Mouse (Mus musculus) mesoderm, embryonic 11.5 days (tissue): ENCODE results near the gene Rtn4r.
"Not testable (repeated sequence)": the region's sequence is repeated elsewhere in the genome, so short reads cannot be mapped to it uniquely, and the experiment has no call there.

Experiments used
- DNase-seq: peaks from one replicate; pipeline ENCODE4 v3.0.0-alpha.2; 2012; ENCODE audit warnings: low read depth, low spot score

Rtn4r gene

GRCm38 (mm10) chr16:18194208-18194985 lies 67.0 kb downstream of the Rtn4r start:
- peak; percentile 79 for DNase-seq

GRCm38 (mm10) chr16:18195068-18195467 lies 67.6 kb downstream of the Rtn4r start:
- no peak for DNase-seq

DNA sequence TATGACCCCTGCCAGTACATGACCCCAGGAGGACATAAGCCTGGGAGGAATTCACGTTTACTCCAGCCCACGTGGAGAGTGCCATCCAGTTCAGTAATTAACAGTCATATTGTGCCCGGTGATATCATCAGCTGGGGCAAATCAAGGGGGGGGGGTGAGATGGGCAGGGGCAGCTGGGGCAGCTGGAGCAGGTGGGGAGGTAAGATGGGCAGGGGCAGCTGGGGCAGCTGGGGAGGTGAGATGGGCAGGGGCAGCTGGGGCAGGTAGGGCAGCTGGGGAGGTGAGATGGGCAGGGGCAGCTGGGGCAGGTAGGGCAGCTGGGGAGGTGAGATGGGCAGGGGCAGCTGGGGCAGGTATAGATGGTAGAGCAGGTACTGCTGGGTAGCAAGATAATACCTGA lies 68.1 kb downstream of the Rtn4r start:
- DNase-seq, result not testable (repeated sequence)

DNA sequence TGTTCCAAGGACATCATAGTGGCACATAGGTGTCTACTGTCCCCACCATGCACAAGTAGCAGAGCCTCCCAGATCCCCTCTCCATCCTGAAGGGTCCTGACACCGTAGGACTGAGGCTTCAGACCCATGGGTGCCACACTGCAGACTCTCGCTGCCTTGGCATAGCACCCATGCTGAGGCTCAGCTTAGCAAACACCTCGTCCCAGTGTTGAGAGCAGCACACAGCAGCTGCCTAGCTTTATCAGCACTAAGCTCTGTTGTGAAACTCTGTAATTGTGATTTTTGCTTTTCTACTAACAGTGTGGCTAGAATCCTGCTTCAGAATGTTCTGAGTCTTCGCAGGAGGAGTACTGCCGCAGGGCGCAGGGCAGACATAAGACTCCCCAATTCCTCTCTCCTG lies 70.4 kb downstream of the Rtn4r start:
- no peak for DNase-seq

DNA sequence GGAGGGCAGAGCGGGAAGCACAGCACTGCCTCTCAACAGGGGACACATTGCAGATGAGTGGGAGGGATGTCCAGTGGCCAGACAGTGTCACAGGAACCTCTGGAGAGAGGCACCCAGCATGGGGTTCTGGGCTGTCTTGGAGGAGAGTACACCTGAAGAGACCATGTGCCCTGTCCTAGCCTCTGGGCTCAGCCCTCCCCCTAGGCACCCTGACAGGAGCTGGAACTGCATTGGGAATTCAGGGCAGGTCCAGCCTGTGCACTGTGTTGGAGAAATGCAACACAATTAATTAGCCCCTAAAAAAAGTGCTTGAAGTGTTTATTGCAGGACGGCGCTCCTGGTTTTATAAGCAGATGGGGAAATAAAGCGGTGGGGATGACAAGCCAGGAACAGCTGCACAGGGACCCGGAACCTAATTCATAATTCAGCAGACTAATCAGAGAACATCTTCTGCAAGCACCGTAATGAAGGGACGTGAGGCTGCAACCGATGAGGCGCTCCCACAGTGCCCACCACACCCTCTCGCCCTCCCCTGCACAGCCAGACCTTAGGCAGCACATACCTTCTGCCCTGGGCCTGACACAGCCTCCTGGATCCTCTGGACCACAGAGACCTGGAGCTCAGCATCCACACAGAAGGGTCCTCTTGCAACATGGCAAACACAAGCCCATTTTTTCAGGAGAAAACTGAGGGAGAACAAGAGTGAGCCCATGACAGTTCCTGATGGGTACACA lies 71.1 kb downstream of the Rtn4r start:
- no peak for DNase-seq

- DNase-seq, result no peak
These were observed 72.6 kb downstream of the Rtn4r start for GRCm38 (mm10) chr16:18200062-18200461.

DNA sequence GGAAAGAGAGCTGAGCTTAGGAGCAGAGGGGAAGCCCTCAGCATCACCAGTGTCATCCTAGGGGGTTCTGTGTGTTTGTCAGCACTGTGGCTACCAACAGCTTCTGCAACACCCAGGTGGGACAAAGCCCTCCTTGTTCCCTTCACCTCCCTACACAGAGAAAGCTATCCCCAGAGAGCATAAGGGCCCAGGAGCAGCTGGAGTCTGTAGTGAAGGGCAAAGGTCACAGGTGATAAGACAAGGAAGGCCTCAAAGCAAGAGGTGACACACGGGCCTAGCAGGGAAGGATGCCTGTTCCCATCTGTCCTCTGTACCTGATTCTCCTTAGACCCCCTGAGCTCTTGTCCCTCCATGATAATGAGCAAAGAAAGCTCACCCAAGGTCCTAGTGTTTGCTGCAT lies 74.2 kb downstream of the Rtn4r start:
- no peak for DNase-seq
